Mouse (Mus musculus) intestine, embryonic 16.5 days (tissue): Measurements from ENCODE around the gene Shb. TPM values are rescaled to one million over a fixed set of nuclear protein-coding genes. Genes with fewer than 3 reads are reported as not detected.
"Not testable (repeated sequence)": the region's sequence is repeated elsewhere in the genome, so short reads cannot be mapped to it uniquely, and the experiment has no call there.

ENCODE experiments used
- ATAC-seq: fragments of 200-750 bp; cut with Nextera tagmentation; 2 replicates; pipeline ENCODE4 v1.8.0; 2017; ENCODE audit warnings: moderate TSS enrichment, moderate library complexity
- H3K27ac ChIP-seq: fragments of 300-500 bp; sonication (generic); 2 replicates; pipeline ENCODE4 v1.5.1; 2014; ENCODE audit warnings: mild to moderate bottlenecking, low read length
- H3K27me3 ChIP-seq: fragments of 300-500 bp; sonication (generic); replicated peaks from 2 replicates; pipeline ENCODE4 v1.6.1; 2014; ENCODE audit warnings: low read length, control low read depth, mixed read lengths; ENCODE audit not compliant: control insufficient read depth, insufficient read depth
- H3K36me3 ChIP-seq: fragments of 300-500 bp; sonication (generic); 2 replicates; pipeline ENCODE4 v1.6.1; 2014; ENCODE audit warnings: low read length, control low read depth; ENCODE audit not compliant: control insufficient read depth, insufficient read depth
- H3K4me1 ChIP-seq: fragments of 300-500 bp; sonication (generic); 2 replicates; pipeline ENCODE4 v1.6.1; 2014; ENCODE audit warnings: low read length, control low read depth, mixed read lengths; ENCODE audit not compliant: control insufficient read depth, insufficient read depth
- H3K4me2 ChIP-seq: fragments of 300-500 bp; sonication (generic); 2 replicates; pipeline ENCODE4 v1.6.1; 2014; ENCODE audit warnings: low read depth, low read length, control low read depth
- H3K4me3 ChIP-seq: fragments of 300-500 bp; sonication (generic); 2 replicates; pipeline ENCODE4 v1.5.1; 2014; ENCODE audit warnings: mild to moderate bottlenecking, low read length
- H3K9ac ChIP-seq: fragments of 300-500 bp; sonication (generic); 2 replicates; pipeline ENCODE4 v1.6.1; 2014; ENCODE audit warnings: low read depth, low read length
- H3K9me3 ChIP-seq: fragments of 300-500 bp; sonication (generic); 2 replicates; pipeline ENCODE4 v1.6.1; 2016; ENCODE audit warnings: low read length, control low read depth; ENCODE audit not compliant: control insufficient read depth
- WGBS: fragments of 180-500 bp; shearing (Covaris S2); extraction: QIAGEN DNeasy Blood & Tissue Kit; methylation state at CpG from one replicate; pipeline ENCODE4 v1.1.7; 2014; 5-methylcytosine and 5-hydroxymethylcytosine counted together
- polyA plus RNA-seq: library from polyadenylated mRNA; unstranded; fragments of >200 nt; fragmentation: Nextera tagmentation; extraction: Ambion mirVana; gene quantifications from 2 replicates; pipeline ENCODE4 v1.2.1, GENCODE M21; 2015

Gene Shb
- polyA plus RNA-seq, 1 experiment from 2014 or later: 1.5 TPM

DNA sequence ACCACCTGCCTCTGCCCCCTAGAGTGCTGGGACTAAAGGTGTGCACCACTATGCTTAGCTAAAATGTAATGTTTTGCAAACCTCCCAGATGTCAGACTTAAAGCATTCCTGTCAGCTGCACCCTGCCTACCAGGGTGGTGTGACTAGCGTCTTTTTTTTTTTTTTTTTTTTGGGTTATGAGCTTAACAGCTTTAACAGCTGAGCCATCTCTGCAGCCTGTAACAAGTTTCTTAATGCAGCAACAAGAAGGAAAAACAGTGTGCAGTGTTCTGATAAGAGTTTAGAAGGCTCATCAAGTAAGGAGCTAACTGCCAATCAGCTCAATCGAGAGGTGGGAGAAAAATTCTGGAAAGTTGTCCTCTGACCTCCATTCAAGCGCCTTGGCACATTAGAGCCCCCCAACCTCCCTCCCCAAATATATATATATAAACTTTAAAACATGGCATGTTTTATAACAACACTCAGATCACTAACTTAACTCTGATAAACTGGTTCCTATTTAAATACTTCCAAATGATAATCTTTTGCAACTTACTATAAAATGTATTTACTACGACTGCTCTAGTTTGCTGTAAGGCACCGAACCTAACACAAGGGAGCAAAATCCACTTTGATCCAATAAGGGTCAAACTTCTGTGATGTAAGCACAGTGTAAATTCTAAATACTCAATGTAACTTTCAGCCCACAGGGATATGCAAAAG, 125.1 kb downstream of the Shb start:
- 40% methylated on average over 5 of the region's 5 CpGs for WGBS
- H3K27ac ChIP-seq: peak overlapping the region; percentile 92

DNA sequence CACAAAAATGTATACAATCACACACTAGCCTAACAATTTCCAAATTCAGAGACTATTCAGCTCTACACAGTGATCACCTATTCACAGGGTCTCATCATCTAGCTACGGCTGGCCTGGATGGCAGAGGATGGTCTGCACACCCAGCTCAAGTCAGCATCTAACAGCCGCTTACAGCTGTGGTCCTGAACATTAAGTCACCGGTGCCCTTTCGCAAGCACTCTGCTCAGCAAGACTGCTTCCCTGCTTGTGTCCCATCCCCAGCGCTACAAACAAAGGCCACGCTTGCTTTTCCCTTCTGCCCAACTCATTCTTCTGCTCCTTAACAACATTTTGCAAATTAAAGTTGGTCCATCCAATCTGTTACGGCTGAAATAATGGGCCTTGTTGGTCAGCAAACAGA, 125.9 kb downstream of the Shb start:
- WGBS: 69% methylated on average over 7 of the region's 7 CpGs
- no peak overlapping the region for H3K4me3 ChIP-seq
- H3K36me3 ChIP-seq: peaks cover 9% of the 10 kb centered on the region; the same call in 1 of the 2 replicates
- no peak overlapping the region; the same call in 1 of the 2 replicates for H3K4me2 ChIP-seq
- no peaks in the 10 kb centered on the region for H3K27me3 ChIP-seq
- H3K9ac ChIP-seq: 0 out of 2 replicates have a peak overlapping the region, but pooled peaks have one; percentile 22
- peaks cover 29% of the 10 kb centered on the region for H3K4me1 ChIP-seq
- no peak for ATAC-seq
- no peak overlapping the region for H3K27ac ChIP-seq
- no peaks in the 10 kb centered on the region for H3K9me3 ChIP-seq

More for the DNA sequence above, 125.1 kb downstream of the Shb start:
- no peaks in the 10 kb centered on the region for H3K9me3 ChIP-seq
- H3K9ac ChIP-seq: peak overlapping the region; percentile 94; the same call in 1 of the 2 replicates
- no peak for ATAC-seq
- H3K27me3 ChIP-seq: no peaks in the 10 kb centered on the region
- H3K4me1 ChIP-seq: peaks cover 29% of the 10 kb centered on the region
- peak overlapping the region; percentile 94 for H3K4me2 ChIP-seq
- H3K36me3 ChIP-seq: peaks cover 9% of the 10 kb centered on the region; the same call in 1 of the 2 replicates
- H3K4me3 ChIP-seq: peak overlapping the region; percentile 87

DNA sequence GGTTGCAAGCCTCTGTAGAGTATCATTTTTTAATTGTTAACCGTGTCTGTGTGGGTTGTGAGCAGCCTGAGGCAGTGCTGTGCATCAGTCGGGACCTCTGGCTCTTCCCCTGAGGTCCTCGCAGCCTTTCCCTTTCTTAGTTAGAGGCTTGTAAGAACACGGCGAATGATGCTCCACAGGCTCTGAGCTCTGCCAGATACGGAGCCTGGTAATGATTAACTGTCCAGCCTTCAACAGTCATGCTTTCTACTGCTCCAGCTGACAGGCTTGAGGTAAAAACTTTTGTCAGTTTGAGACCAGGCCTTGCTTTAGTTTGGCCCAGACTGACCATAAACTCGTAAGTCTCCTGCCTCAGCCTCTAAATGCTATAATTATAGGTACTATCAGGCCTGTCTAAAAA, 127.0 kb downstream of the Shb start:
- Histone ChIP-seq H3K27ac (no peak overlapping the region; the same call in 1 of the 2 replicates), H3K27me3 (no peaks in the 10 kb centered on the region), H3K9ac (no peak overlapping the region), H3K4me1 (peaks cover 29% of the 10 kb centered on the region), H3K4me3 (no peak overlapping the region), H3K9me3 (no peaks in the 10 kb centered on the region), H3K36me3 (peaks cover 9% of the 10 kb centered on the region; the same call in 1 of the 2 replicates), H3K4me2 (no peak overlapping the region)
- WGBS: 45% methylated on average over 7 of the region's 7 CpGs
- no peak for ATAC-seq

DNA sequence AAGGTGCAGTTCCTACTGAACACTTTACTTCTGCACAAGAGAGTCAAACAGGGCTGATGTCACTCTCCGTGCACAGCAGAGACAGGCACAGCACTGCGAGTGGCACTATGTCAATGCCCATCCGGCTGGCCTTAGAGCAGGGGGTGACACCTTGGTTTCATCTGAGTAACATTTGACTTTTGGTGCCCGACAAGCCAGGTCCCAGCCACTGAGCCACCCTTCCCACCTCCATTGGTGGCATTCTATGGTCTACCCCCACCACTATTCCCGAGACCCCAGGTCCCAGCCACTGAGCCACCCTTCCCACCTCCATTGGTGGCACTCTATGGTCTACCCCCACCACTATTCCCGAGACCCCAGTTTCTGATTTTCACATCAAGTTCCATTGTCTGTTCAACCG, 128.2 kb downstream of the Shb start:
- no peaks in the 10 kb centered on the region for H3K27me3 ChIP-seq
- no peak overlapping the region for H3K4me3 ChIP-seq
- H3K4me2 ChIP-seq: no peak overlapping the region
- H3K27ac ChIP-seq: 0 out of 2 replicates have a peak overlapping the region, but pooled peaks have one; percentile 31
- H3K9me3 ChIP-seq: no peaks in the 10 kb centered on the region
- peaks cover 18% of the 10 kb centered on the region for H3K36me3 ChIP-seq
- no peak for ATAC-seq
- 91% methylated on average over 7 of the region's 7 CpGs for WGBS
- peaks cover 27% of the 10 kb centered on the region for H3K4me1 ChIP-seq
- no peak overlapping the region for H3K9ac ChIP-seq

DNA sequence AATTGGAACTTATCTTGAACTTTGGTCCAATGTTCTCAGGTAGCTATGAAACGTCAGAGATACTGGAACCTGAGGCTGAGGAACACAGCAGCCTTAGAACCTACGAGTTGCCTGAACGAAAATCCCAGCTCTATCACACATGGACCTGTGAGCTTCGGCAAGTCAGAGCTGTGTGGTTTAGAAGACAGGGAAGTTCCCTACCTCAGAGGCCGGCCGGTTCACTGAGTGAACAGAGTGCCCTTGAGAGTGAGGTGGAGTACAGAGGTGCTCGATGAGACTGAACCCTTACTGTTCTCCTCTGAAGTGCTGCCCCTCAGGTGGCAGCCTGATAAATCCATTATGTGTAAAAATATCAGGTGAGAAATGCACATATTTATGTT, 128.8 kb downstream of the Shb start:
- peaks cover 25% of the 10 kb centered on the region for H3K4me1 ChIP-seq
- ATAC-seq: peak; percentile 32
- H3K9me3 ChIP-seq: no peaks in the 10 kb centered on the region
- H3K27ac ChIP-seq: peak overlapping the region; percentile 31
- H3K27me3 ChIP-seq: no peaks in the 10 kb centered on the region
- WGBS: 75% methylated on average over 7 of the region's 7 CpGs
- peak overlapping the region; percentile 30; the same call in 1 of the 2 replicates for H3K9ac ChIP-seq
- H3K4me2 ChIP-seq: no peak overlapping the region
- H3K4me3 ChIP-seq: no peak overlapping the region
- peaks cover 18% of the 10 kb centered on the region for H3K36me3 ChIP-seq

DNA sequence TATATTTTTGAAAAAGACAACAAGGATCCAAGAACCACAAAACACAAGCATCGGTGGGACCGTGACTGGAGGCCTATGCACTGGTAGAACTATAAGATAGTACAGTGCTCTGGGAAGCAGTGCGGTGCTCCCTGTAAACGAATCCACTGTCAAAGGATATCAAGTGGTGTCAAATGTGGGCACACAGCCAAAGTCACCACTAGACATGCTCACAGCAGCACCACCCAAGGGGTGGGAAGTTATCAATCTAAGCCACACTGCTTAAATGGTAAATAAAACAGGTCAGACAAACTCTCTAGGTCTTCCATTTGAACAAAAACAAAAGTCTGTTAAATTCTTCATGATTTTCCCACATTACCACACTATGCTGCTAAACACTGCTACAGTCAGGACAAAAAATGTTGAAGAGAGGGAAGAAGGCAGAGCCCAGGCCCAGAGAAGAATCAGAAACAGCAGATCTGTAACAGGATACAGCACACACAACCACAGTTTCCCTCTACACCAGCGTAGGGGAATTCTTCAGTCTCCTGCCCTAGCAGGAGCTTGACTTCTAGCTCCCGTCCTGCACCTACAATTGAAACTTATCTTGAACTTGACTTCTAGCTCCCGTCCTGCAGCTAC, 129.3 kb downstream of the Shb start:
- Histone ChIP-seq H3K9ac (0 out of 2 replicates have a peak overlapping the region, but pooled peaks have one; percentile 30), H3K27me3 (no peaks in the 10 kb centered on the region), H3K4me3 (no peak overlapping the region), H3K4me2 (no peak overlapping the region), H3K4me1 (peaks cover 25% of the 10 kb centered on the region), H3K36me3 (peaks cover 20% of the 10 kb centered on the region), H3K9me3 (no peaks in the 10 kb centered on the region), H3K27ac (peak overlapping the region; percentile 31)
- peak; percentile 49 for ATAC-seq
- WGBS: 63% methylated on average over 7 of the region's 7 CpGs

DNA sequence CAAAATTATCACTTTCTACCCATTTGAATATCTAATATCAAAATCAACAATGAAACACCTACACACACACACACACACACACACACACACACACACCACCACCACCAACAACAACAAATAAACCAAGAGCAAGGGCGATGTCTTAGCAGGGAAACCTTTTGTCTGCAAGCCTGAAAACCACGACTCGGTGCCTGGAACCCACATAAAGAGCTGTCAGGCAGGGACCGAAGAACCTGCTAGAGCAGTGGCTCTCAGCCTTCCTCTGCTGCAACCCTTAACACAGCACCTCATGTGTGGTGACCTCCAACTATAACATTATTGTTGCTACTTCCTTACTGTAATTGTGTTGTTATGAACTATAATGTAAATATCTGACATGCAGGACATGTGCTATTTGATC, 130.0 kb downstream of the Shb start:
- Histone ChIP-seq H3K36me3 (peaks cover 21% of the 10 kb centered on the region), H3K4me1 (peaks cover 25% of the 10 kb centered on the region), H3K9ac (no peak overlapping the region), H3K9me3 (no peaks in the 10 kb centered on the region), H3K27me3 (no peaks in the 10 kb centered on the region), H3K4me2 (no peak overlapping the region), H3K27ac (no peak overlapping the region), H3K4me3 (no peak overlapping the region)
- ATAC-seq: no peak
- 93% methylated on average over 4 of the region's 4 CpGs for WGBS

DNA sequence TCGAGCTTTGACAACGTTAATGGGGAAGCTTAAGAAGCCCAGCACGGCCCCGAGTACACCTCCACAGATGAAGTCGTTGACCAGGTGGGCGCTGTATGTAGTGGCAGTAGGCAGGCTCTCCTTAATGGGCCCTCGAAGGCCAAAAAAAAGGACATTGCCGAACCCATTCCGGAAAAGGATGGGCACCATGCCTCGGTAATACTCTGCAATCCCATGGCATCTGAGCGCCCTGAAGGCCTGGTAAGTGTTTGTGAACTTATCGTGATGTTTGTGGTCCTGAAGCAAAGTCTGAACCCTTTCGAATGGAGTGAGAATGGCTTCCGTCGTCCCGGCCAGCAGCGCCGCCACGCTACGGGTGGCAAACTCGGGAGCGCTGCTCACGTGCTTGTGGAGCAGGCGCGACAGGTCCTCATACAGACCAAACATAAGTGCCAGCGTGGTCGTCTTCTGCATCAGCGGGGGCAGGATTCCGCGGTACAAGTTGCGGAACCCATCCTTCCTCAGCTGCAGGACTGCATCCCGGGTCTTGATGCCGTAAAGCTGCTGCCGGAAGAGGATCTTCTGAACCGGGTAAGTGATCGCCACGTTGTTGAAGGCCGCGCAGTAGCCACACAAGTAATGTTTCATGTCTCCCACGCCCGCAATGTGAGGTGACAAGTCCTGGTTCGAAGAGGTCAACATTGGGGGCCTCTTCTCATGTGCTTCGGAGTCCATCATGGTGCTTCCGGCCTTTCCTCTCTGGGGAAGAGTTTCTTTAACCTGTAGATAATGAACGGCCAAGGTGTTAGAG, 132.7 kb downstream of the Shb start:
- no peak for ATAC-seq
- Histone ChIP-seq H3K9me3 (no peaks in the 10 kb centered on the region), H3K27me3 (no peaks in the 10 kb centered on the region), H3K4me1 (peaks cover 15% of the 10 kb centered on the region; the same call in 1 of the 2 replicates), H3K36me3 (peaks cover 23% of the 10 kb centered on the region), H3K4me3 (no peak overlapping the region), H3K4me2 (no peak overlapping the region), H3K27ac (no peak overlapping the region), H3K9ac (no peak overlapping the region)
- WGBS: 95% methylated on average over 45 of the region's 45 CpGs

DNA sequence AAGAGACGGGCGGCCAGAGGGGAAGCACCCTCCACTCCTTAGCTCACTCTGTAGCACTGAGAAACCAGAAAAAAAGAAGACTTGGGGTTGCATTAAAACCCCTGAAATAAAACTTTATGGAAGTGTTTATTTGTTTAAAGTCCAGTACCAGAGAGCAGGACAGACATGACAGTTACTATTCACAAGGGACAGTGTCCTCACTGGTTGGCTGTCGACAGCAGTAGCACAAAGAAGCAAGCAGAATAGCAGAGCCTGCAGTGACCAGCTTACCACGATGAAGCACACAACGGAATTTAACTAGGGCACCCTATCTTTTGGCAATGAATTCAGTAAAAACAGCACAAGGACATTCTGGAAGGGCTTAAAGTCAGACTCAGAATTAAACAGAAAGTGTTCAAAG, 134.0 kb downstream of the Shb start:
- not testable (repeated sequence) for ATAC-seq, H3K4me2 ChIP-seq, H3K9me3 ChIP-seq, H3K27me3 ChIP-seq, H3K27ac ChIP-seq, H3K4me3 ChIP-seq, H3K4me1 ChIP-seq, H3K9ac ChIP-seq
- 80% methylated on average over 5 of the region's 5 CpGs for WGBS
- peaks cover 16% of the 10 kb centered on the region for H3K36me3 ChIP-seq
